Mouse (Mus musculus) A20 (cell line): ENCODE data around the gene Rpp38.

ENCODE experiments used
- DNase-seq: peaks from one replicate; pipeline ENCODE4 v3.0.0-alpha.2; 2011; ENCODE audit warnings: low read depth, low spot score

The Rpp38 gene

GRCm38 (mm10) chr2:3285709-3286108, 46.7 kb downstream of the Rpp38 start:
- peak; percentile 14 for DNase-seq

DNA sequence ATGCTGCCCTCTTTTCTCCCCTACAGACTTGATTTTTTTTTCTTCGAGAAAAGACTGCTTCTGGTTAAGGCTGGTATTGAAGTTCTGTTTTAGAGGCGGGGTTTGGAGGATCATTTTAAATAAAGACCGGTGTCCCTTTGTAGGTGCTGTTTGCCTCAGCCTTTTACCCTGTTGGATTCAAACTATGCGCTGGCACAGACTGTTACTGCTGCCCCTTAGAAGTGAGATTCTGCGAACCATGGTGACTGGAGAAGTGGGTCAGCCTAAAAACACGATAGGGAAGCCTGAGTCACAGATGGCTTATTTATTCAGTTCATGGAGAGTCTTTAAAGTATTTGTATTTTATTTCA, 47.3 kb downstream of the Rpp38 start:
- DNase-seq: no peak

GRCm38 (mm10) chr2:3284473-3285180, 47.8 kb downstream of the Rpp38 start:
- peak; percentile 81 for DNase-seq

GRCm38 (mm10) chr2:3283602-3284472, 48.6 kb downstream of the Rpp38 start, which contains the start of gene Nmt2:
Gene Nmt2, plus strand, starts transcription at chr2:3284212.
- peak; percentile 100 for DNase-seq

GRCm38 (mm10) chr2:3282866-3283601, 49.4 kb downstream of the Rpp38 start:
- DNase-seq: no peak

GRCm38 (mm10) chr2:3281311-3281710, 51.1 kb downstream of the Rpp38 start:
- no peak for DNase-seq
